Mouse (Mus musculus) stomach, postnatal 0 days (tissue): ENCODE results near the gene Vdr. TPM values are rescaled to one million over a fixed set of nuclear protein-coding genes. Genes with fewer than 3 reads are reported as not detected.

ENCODE experiments used
- ATAC-seq: fragments of 200-750 bp; cut with Nextera tagmentation; 2 replicates; pipeline ENCODE4 v1.8.0; 2017; ENCODE audit not compliant: low FRiP score, low TSS enrichment
- DNase-seq: peaks from one replicate; pipeline ENCODE4 v3.0.0-alpha.2; 2016; ENCODE audit warnings: low spot score
- H3K27ac ChIP-seq: fragments of 300-500 bp; sonication (generic); replicated peaks from 2 replicates; pipeline ENCODE4 v1.5.1; 2014; ENCODE audit warnings: mild to moderate bottlenecking, control low read depth
- H3K27me3 ChIP-seq: fragments of 300-500 bp; sonication (generic); 2 replicates; pipeline ENCODE4 v1.6.1; 2014; ENCODE audit warnings: low read length; ENCODE audit not compliant: control insufficient read depth, insufficient read depth
- H3K36me3 ChIP-seq: fragments of 300-500 bp; sonication (generic); 2 replicates; pipeline ENCODE4 v1.6.1; 2014; ENCODE audit warnings: low read length, mixed read lengths; ENCODE audit not compliant: control insufficient read depth, insufficient read depth
- H3K4me1 ChIP-seq: fragments of 300-500 bp; sonication (generic); replicated peaks from 2 replicates; pipeline ENCODE4 v1.6.1; 2014; ENCODE audit warnings: antibody characterized with exemption; ENCODE audit not compliant: control insufficient read depth, insufficient read depth
- H3K4me2 ChIP-seq: fragments of 300-500 bp; sonication (generic); replicated peaks from 2 replicates; pipeline ENCODE4 v1.6.1; 2014; ENCODE audit warnings: low read depth, mild to moderate bottlenecking, control low read depth, moderate library complexity
- H3K4me3 ChIP-seq: fragments of 300-500 bp; sonication (generic); 2 replicates; pipeline ENCODE4 v1.5.1; 2014; ENCODE audit warnings: low read depth, low read length, control low read depth
- H3K9ac ChIP-seq: fragments of 300-500 bp; sonication (generic); 2 replicates; pipeline ENCODE4 v1.6.1; 2014; ENCODE audit warnings: mild to moderate bottlenecking, low read length, control low read depth, mixed read lengths
- H3K9me3 ChIP-seq: fragments of 300-500 bp; sonication (generic); 2 replicates; pipeline ENCODE4 v1.6.1; 2016; ENCODE audit warnings: low read length; ENCODE audit not compliant: control insufficient read depth
- CTCF ChIP-seq: IDR thresholded peaks from 2 replicates; pipeline ENCODE4 v1.5.1; 2016; ENCODE audit warnings: antibody characterized with exemption, low read depth, mild to moderate bottlenecking, moderate library complexity
- EP300 ChIP-seq: optimal IDR thresholded peaks from 2 replicates; pipeline ENCODE3; 2016; ENCODE audit warnings: antibody characterized with exemption
- WGBS: fragments of 180-500 bp; shearing (Covaris S2); extraction: QIAGEN DNeasy Blood & Tissue Kit; methylation state at CpG from one replicate; pipeline ENCODE4 v1.1.7; 2014; 5-methylcytosine and 5-hydroxymethylcytosine counted together
- polyA plus RNA-seq: library from polyadenylated mRNA; unstranded; fragments of >200 nt; fragmentation: Nextera tagmentation; extraction: Ambion mirVana; gene quantifications from 2 replicates; pipeline ENCODE4 v1.2.1, GENCODE M21; 2015

Gene Vdr
- polyA plus RNA-seq, 1 experiment from 2014 or later = 1.4 TPM

GRCm38 (mm10) chr15:97944919-97945574 is 34.6 kb upstream of the Vdr start:
- Histone ChIP-seq H3K9ac (no peak overlapping the region), H3K4me3 (no peak overlapping the region), H3K27ac (no peak overlapping the region), H3K4me2 (no peak overlapping the region), H3K27me3 (no peaks in the 10 kb centered on the region), H3K36me3 (no peaks in the 10 kb centered on the region), H3K4me1 (no peaks in the 10 kb centered on the region), H3K9me3 (no peaks in the 10 kb centered on the region)
- 60% methylated on average over 10 of the region's 11 CpGs for WGBS
- DNase-seq (no peak), ATAC-seq (no peak; the same call in 1 of the 2 replicates)
- no peak for TF ChIP-seq EP300
- TF ChIP-seq CTCF = no peak

GRCm38 (mm10) chr15:97943356-97943755 is 32.9 kb upstream of the Vdr start:
- no peaks in the 10 kb centered on the region for H3K27me3 ChIP-seq
- WGBS = 86% methylated on average over 8 of the region's 8 CpGs
- no peak overlapping the region for H3K4me2 ChIP-seq
- no peaks in the 10 kb centered on the region for H3K36me3 ChIP-seq
- ATAC-seq (no peak), DNase-seq (no peak)
- no peaks in the 10 kb centered on the region for H3K9me3 ChIP-seq
- H3K4me3 ChIP-seq = no peak overlapping the region
- H3K27ac ChIP-seq = no peak overlapping the region
- H3K4me1 ChIP-seq = no peaks in the 10 kb centered on the region
- no peak overlapping the region for H3K9ac ChIP-seq
- no peak for TF ChIP-seq CTCF
- no peak for TF ChIP-seq EP300

- H3K4me3 ChIP-seq = no peak overlapping the region
- ATAC-seq (no peak), DNase-seq (no peak)
- no peak overlapping the region for H3K9ac ChIP-seq
- TF ChIP-seq CTCF = no peak
- TF ChIP-seq EP300 = no peak
- H3K36me3 ChIP-seq = no peaks in the 10 kb centered on the region
- no peak overlapping the region for H3K4me2 ChIP-seq
- 82% methylated on average over 8 of the region's 8 CpGs for WGBS
- no peaks in the 10 kb centered on the region for H3K9me3 ChIP-seq
- H3K27me3 ChIP-seq = no peaks in the 10 kb centered on the region
- H3K4me1 ChIP-seq = no peaks in the 10 kb centered on the region
- H3K27ac ChIP-seq = no peak overlapping the region
These were observed 32.1 kb upstream of the Vdr start for GRCm38 (mm10) chr15:97942538-97942937.

GRCm38 (mm10) chr15:97941306-97941705 is 30.9 kb upstream of the Vdr start:
- Histone ChIP-seq H3K9me3 (no peaks in the 10 kb centered on the region), H3K27ac (no peak overlapping the region), H3K4me1 (no peaks in the 10 kb centered on the region), H3K4me3 (no peak overlapping the region), H3K9ac (no peak overlapping the region), H3K4me2 (no peak overlapping the region), H3K27me3 (no peaks in the 10 kb centered on the region), H3K36me3 (no peaks in the 10 kb centered on the region)
- ATAC-seq (no peak), DNase-seq (no peak)
- WGBS = 88% methylated on average over 2 of the region's 2 CpGs
- TF ChIP-seq EP300 = no peak
- TF ChIP-seq CTCF = no peak

GRCm38 (mm10) chr15:97940088-97940487 is 29.7 kb upstream of the Vdr start:
- H3K4me1 ChIP-seq = no peaks in the 10 kb centered on the region
- 80% methylated on average over 2 of the region's 2 CpGs for WGBS
- H3K27me3 ChIP-seq = no peaks in the 10 kb centered on the region
- no peak overlapping the region for H3K4me2 ChIP-seq
- no peak overlapping the region for H3K9ac ChIP-seq
- H3K27ac ChIP-seq = no peak overlapping the region
- no peaks in the 10 kb centered on the region for H3K36me3 ChIP-seq
- no peak overlapping the region for H3K4me3 ChIP-seq
- ATAC-seq (no peak), DNase-seq (no peak)
- no peak for TF ChIP-seq CTCF
- no peak for TF ChIP-seq EP300
- H3K9me3 ChIP-seq = no peaks in the 10 kb centered on the region

GRCm38 (mm10) chr15:97938580-97938979 is 28.1 kb upstream of the Vdr start:
- Histone ChIP-seq H3K27ac (no peak overlapping the region), H3K9ac (no peak overlapping the region), H3K4me2 (no peak overlapping the region), H3K4me3 (no peak overlapping the region), H3K9me3 (no peaks in the 10 kb centered on the region), H3K27me3 (no peaks in the 10 kb centered on the region), H3K4me1 (no peaks in the 10 kb centered on the region), H3K36me3 (no peaks in the 10 kb centered on the region)
- TF ChIP-seq EP300 (no peak), CTCF (no peak)
- DNase-seq (no peak), ATAC-seq (no peak)
- WGBS = 68% methylated on average over 6 of the region's 6 CpGs
